Mouse (Mus musculus) limb, embryonic 11.5 days (tissue): Measurements from ENCODE around the gene Gpr155. TPM values are rescaled to one million over a fixed set of nuclear protein-coding genes. Genes with fewer than 3 reads are reported as not detected.

Experiments
- ATAC-seq: fragments of 200-750 bp; cut with Nextera tagmentation; 2 replicates; pipeline ENCODE4 v1.8.0; 2017; ENCODE audit warnings: low read depth; ENCODE audit not compliant: insufficient number of reproducible peaks, low FRiP score, low TSS enrichment
- DNase-seq: peaks from one replicate; pipeline ENCODE4 v3.0.0-alpha.2; 2015; ENCODE audit warnings: low spot score
- H3K27ac ChIP-seq: fragments of 300-500 bp; sonication (generic); replicated peaks from 2 replicates; pipeline ENCODE4 v1.5.1; 2014; ENCODE audit warnings: low read depth, mild to moderate bottlenecking, low read length
- H3K27me3 ChIP-seq: fragments of 300-500 bp; sonication (generic); 2 replicates; pipeline ENCODE4 v1.6.1; 2014; ENCODE audit warnings: mild to moderate bottlenecking, low read length, mixed read lengths; ENCODE audit not compliant: control insufficient read depth, insufficient read depth
- H3K36me3 ChIP-seq: fragments of 300-500 bp; sonication (generic); 2 replicates; pipeline ENCODE4 v1.6.1; 2014; ENCODE audit warnings: mild to moderate bottlenecking, low read length, moderate library complexity, mixed read lengths; ENCODE audit not compliant: control insufficient read depth, insufficient read depth
- H3K4me1 ChIP-seq: fragments of 300-500 bp; sonication (generic); 2 replicates; pipeline ENCODE4 v1.6.1; 2014; ENCODE audit warnings: low read length, mixed read lengths; ENCODE audit not compliant: control insufficient read depth, insufficient read depth
- H3K4me2 ChIP-seq: fragments of 300-500 bp; sonication (generic); 2 replicates; pipeline ENCODE4 v1.6.1; 2014; ENCODE audit warnings: low read depth, mild to moderate bottlenecking, moderate library complexity; ENCODE audit not compliant: severe bottlenecking
- H3K4me3 ChIP-seq: fragments of 300-500 bp; sonication (generic); 2 replicates; pipeline ENCODE4 v1.5.1; 2014; ENCODE audit warnings: low read depth, low read length
- H3K9ac ChIP-seq: fragments of 300-500 bp; sonication (generic); 2 replicates; pipeline ENCODE4 v1.6.1; 2014; ENCODE audit warnings: mild to moderate bottlenecking, low read length
- H3K9me3 ChIP-seq: fragments of 300-500 bp; sonication (generic); 2 replicates; pipeline ENCODE4 v1.6.1; 2016; ENCODE audit warnings: low read length; ENCODE audit not compliant: control insufficient read depth
- WGBS: fragments of 180-500 bp; shearing (Covaris S2); extraction: QIAGEN DNeasy Blood & Tissue Kit; methylation state at CpG from one replicate; pipeline ENCODE4 v1.1.7; 2014; 5-methylcytosine and 5-hydroxymethylcytosine counted together
- polyA plus RNA-seq: library from polyadenylated mRNA; unstranded; fragments of >200 nt; fragmentation: Nextera tagmentation; extraction: Ambion mirVana; gene quantifications from 2 replicates; pipeline ENCODE4 v1.2.1, GENCODE M21; 2014

Gpr155 gene
- 2.9 and 3.7 TPM in 2 replicates for polyA plus RNA-seq

DNA sequence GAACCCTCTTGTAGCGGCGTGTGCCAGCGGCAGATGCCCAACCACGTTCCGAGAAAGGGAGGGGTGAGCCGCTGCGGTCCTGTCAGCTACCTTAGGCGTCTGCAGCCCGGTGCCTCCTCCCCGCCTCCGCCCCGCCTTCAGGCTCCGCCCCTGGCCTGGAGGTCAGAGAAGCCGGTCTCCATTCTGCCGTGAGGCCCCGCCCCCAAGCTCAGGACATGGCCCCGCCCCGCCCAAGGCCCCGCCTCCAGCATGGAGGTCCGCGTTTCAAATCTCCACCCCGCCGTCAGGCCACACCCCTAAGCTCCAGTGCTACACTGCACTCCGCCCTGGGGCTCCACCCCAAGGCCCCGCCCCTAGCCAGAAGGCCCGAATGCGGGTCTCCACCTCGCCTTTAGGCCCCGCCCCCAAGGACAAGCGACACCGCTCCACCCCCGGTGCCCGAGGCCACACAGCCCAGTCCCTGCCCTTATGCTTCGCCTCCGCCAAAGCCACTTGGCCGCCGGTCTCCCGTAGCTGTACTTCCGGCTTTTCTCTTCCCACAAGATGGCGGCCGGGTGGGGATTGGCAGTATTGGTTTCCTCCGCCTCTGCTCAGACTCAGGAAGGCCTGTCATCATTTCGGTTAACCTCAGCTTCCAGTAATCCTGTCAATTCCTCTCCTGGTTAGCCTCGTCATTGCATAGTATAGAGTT lies at the start of gene Gpr155:
Gene Gpr155, minus strand, starts transcription at position 217 of the 691 bp plus-strand sequence.
- no peaks in the 10 kb centered on the region for H3K36me3 ChIP-seq
- H3K4me1 ChIP-seq, result no peaks in the 10 kb centered on the region
- H3K4me2 ChIP-seq, result peak within 1 kb of the TSS; percentile 98
- under 1% methylated on average over 43 of the region's 44 CpGs for WGBS
- H3K9ac ChIP-seq, result peak within 1 kb of the TSS; percentile 58
- peak within 1 kb of the TSS; percentile 64 for H3K4me3 ChIP-seq
- no peaks in the 10 kb centered on the region for H3K9me3 ChIP-seq
- ATAC-seq, result peak; percentile 99
- no peaks in the 10 kb centered on the region for H3K27me3 ChIP-seq
- DNase-seq, result peak; percentile 100
- H3K27ac ChIP-seq, result no peak within 1 kb of the TSS

DNA sequence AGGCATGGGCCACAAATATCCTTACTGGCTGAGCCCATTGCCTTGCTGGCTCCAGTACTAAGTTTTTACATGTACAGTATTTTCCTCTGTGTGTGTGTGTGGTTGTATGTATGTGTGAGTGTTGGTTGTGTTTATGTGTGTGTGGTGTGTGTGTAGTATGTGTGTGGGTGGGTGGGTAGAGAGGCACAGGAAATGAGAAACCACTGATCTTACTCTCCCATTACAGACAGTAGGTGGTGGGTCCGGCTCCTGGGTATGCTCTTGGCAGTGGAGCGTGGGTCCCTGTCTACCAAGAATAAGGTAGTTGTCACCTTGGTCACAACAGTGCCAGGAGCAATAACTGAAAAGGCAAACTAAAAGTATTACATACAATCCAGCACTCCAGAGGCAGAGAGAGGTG lies 49.5 kb upstream of the Gpr155 start:
- 93% methylated on average over 2 of the region's 2 CpGs for WGBS
- no peaks in the 10 kb centered on the region for H3K27me3 ChIP-seq
- H3K4me1 ChIP-seq, result 0 out of 2 replicates have a peak, but pooled peaks cover 4% of the 10 kb centered on the region
- ATAC-seq (no peak), DNase-seq (no peak)
- no peak overlapping the region for H3K4me2 ChIP-seq
- H3K27ac ChIP-seq, result no peak overlapping the region
- no peak overlapping the region for H3K4me3 ChIP-seq
- H3K36me3 ChIP-seq, result peaks cover 13% of the 10 kb centered on the region
- H3K9ac ChIP-seq, result no peak overlapping the region
- H3K9me3 ChIP-seq, result no peaks in the 10 kb centered on the region

DNA sequence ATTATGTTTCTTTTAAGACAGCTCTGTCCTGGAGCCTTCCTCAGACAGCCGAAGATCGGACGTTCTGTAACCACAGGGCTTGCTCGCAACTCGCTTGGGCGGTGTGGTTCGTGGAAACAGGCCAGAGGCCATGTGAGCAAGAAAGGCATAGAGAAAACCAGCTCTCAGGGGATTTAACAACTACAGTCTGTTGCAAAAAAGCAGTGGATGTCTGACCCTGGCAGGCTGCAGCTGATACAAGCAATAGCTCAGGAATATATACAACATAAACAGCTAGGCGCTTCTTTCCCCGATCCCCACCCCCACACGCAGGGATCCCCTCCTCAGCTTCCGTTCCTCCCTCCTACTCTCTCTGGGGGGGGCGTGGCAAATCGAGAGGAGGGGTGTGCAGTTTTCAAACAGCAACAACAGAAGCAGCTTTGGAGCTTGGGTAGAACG lies 45.6 kb upstream of the Gpr155 start:
- 0 out of 2 replicates have a peak overlapping the region, but pooled peaks have one; percentile 0 for H3K4me2 ChIP-seq
- WGBS, result 38% methylated on average over 14 of the region's 14 CpGs
- ATAC-seq (no peak), DNase-seq (peak; percentile 30)
- H3K4me3 ChIP-seq, result no peak overlapping the region
- H3K27me3 ChIP-seq, result no peaks in the 10 kb centered on the region
- no peak overlapping the region for H3K9ac ChIP-seq
- H3K9me3 ChIP-seq, result no peaks in the 10 kb centered on the region
- peaks cover 9% of the 10 kb centered on the region for H3K36me3 ChIP-seq
- H3K27ac ChIP-seq, result no peak overlapping the region
- 0 out of 2 replicates have a peak, but pooled peaks cover under 1% of the 10 kb centered on the region for H3K4me1 ChIP-seq

DNA sequence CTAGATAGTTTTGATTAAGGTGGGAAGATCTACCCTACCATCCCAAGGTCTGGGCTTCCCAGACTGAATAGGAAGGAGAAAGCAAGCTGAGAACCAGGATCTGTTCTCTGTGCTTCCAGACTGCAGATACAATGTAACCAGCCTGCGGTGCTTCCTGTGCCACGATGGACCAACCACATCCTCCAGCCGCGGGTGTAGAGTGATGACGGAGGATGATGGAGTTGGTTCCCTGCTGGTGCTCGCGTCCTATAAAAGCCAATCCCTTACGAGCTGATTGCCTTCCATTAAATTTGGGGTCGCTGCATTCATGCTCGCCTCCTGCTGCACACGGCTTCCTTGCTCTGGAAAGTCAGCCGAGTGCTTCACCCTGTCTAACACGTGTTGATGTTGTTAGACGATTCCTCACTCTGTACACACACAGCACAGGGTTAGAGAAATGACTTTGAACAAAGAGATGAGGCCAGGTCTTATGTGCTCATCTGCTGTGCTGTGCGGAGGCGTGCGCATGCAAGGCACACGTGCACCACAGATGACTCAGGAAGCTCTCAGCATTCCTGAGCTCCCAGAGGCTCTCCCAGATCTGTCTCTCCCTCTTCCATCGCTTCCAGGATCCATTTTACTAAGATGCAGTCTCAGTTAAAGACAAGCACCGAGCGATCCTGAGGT lies 42.6 kb upstream of the Gpr155 start:
- DNase-seq (peak; percentile 33), ATAC-seq (no peak; the same call in 1 of the 2 replicates)
- Histone ChIP-seq H3K27ac (no peak overlapping the region), H3K4me2 (no peak overlapping the region; the same call in 1 of the 2 replicates), H3K4me1 (no peaks in the 10 kb centered on the region), H3K9ac (no peak overlapping the region), H3K4me3 (no peak overlapping the region), H3K27me3 (no peaks in the 10 kb centered on the region), H3K9me3 (no peaks in the 10 kb centered on the region), H3K36me3 (peaks cover 3% of the 10 kb centered on the region; the same call in 1 of the 2 replicates)
- WGBS, result 52% methylated on average over 21 of the region's 21 CpGs

DNA sequence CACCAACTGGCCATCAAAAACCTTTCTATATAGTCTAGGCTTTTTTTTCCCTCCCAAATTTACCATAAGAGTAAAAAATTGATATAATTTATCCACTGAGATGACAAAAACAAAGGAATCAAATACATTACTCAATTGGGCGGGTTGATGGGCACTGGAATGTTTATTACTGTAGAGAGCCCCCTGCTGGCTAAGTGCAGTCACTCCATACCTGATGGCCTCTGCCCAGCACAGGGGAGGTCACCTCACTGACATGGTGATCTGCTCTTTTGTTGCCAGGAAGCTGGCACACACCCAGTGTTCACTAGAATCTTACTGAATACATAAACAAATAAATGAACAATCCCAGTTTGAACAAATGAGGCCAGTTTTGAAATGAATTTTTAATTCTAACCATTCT lies 40.9 kb upstream of the Gpr155 start:
- H3K27me3 ChIP-seq, result no peaks in the 10 kb centered on the region
- H3K9ac ChIP-seq, result no peak overlapping the region
- H3K4me1 ChIP-seq, result no peaks in the 10 kb centered on the region
- ATAC-seq (no peak), DNase-seq (peak; percentile 47)
- no peak overlapping the region for H3K4me3 ChIP-seq
- no peak overlapping the region for H3K27ac ChIP-seq
- H3K9me3 ChIP-seq, result no peaks in the 10 kb centered on the region
- 39% methylated on average over 1 of the region's 1 CpGs for WGBS
- no peaks in the 10 kb centered on the region for H3K36me3 ChIP-seq
- no peak overlapping the region for H3K4me2 ChIP-seq

DNA sequence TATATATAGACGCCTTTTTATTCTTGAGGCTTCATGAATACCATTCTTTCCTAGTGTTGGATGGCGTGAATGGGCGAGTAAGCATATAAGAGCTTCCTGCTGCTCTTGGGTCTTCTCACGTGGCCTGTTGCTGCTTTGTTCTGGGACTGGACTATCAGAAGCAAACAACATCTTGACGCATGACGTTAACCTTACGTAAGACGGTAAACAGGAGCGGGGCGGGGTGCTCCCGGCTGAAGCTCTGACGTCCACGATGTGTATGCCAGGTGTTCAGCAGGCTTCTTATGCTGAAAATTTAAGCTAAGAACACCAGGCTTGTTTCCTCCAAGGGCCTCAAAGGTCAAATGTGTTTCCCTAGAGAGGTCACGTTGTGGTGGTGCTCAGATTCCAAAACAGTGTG lies 39.5 kb upstream of the Gpr155 start:
- ATAC-seq (no peak), DNase-seq (no peak)
- H3K4me1 ChIP-seq, result no peaks in the 10 kb centered on the region
- no peaks in the 10 kb centered on the region for H3K9me3 ChIP-seq
- no peaks in the 10 kb centered on the region for H3K36me3 ChIP-seq
- H3K27ac ChIP-seq, result no peak overlapping the region
- no peaks in the 10 kb centered on the region for H3K27me3 ChIP-seq
- no peak overlapping the region for H3K9ac ChIP-seq
- H3K4me3 ChIP-seq, result no peak overlapping the region
- 68% methylated on average over 14 of the region's 14 CpGs for WGBS
- no peak overlapping the region for H3K4me2 ChIP-seq

DNA sequence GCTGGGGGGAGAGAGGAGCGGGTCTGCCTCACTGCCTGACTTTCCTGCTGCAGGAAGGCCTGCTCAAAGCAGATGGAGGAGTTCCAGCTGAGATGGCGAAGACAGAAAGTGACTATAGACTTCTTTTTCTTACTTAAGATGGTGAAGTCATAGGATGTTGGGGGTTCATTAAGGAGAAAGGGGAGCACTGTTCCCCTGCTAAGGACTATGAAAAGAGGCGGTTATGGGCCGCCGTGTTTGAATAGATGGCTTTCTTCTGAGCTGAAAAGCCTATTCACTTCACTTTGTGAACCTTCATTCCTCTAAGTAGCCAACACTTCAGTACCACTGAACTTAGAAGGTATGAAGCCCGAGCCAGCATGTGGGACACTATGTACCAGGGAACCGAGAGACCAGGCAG lies 33.4 kb upstream of the Gpr155 start:
- Histone ChIP-seq H3K4me1 (no peaks in the 10 kb centered on the region), H3K27me3 (no peaks in the 10 kb centered on the region), H3K36me3 (no peaks in the 10 kb centered on the region), H3K27ac (no peak overlapping the region), H3K4me3 (no peak overlapping the region), H3K9ac (no peak overlapping the region), H3K4me2 (no peak overlapping the region), H3K9me3 (no peaks in the 10 kb centered on the region)
- no peak for DNase-seq
- WGBS, result 79% methylated on average over 7 of the region's 7 CpGs
- ATAC-seq, result no peak

DNA sequence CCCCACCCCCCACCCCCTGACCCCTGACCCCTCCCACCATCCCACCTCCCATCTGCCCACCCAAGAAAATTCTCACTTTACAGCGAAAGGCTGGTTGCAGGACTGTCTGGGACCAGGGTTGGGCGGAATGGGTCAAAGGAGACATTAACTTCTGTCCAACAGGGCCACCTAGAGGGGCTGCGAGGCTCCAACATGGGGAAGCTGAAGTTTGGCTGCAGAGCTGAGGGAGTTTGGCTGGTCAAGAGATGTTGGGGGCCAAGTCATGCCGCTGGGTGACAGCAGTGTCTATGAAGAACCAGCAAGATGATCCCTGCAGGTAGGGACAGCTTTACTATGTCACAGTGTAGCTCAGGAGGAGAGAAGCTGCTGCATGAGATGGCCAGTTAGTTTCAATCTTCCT lies 32.9 kb upstream of the Gpr155 start:
- Histone ChIP-seq H3K27me3 (no peaks in the 10 kb centered on the region), H3K9ac (no peak overlapping the region), H3K36me3 (no peaks in the 10 kb centered on the region), H3K4me3 (no peak overlapping the region), H3K4me1 (no peaks in the 10 kb centered on the region), H3K4me2 (no peak overlapping the region), H3K9me3 (no peaks in the 10 kb centered on the region), H3K27ac (no peak overlapping the region)
- ATAC-seq, result no peak
- DNase-seq, result peak; percentile 45
- WGBS, result 30% methylated on average over 4 of the region's 4 CpGs
